Mouse (Mus musculus) E14TG2a.4 (cell line): ENCODE data around the gene Ptprm.

ENCODE experiments used
- CTCF ChIP-seq: conservative IDR thresholded peaks from 2 replicates; pipeline ENCODE4 v1.5.1; 2014; ENCODE audit warnings: low read length
- POU5F1 ChIP-seq: IDR thresholded peaks from 2 replicates; pipeline ENCODE4 v1.6.1; 2014; ENCODE audit warnings: low read length, borderline replicate concordance

GRCm38 (mm10) chr17:66864441-66864840, 489.8 kb downstream of the Ptprm start:
- TF ChIP-seq CTCF (no peak), POU5F1 (no peak)
